Mouse (Mus musculus) thymus, postnatal 4 days (tissue): ENCODE data around the gene Slc35g2.
A peak's percentile ranks its signal among the peaks of the same experiment; 100 is the strongest.

ENCODE experiments used
- DNase-seq: peaks from one replicate; pipeline ENCODE4 v3.0.0; 2021

Slc35g2 gene

DNA sequence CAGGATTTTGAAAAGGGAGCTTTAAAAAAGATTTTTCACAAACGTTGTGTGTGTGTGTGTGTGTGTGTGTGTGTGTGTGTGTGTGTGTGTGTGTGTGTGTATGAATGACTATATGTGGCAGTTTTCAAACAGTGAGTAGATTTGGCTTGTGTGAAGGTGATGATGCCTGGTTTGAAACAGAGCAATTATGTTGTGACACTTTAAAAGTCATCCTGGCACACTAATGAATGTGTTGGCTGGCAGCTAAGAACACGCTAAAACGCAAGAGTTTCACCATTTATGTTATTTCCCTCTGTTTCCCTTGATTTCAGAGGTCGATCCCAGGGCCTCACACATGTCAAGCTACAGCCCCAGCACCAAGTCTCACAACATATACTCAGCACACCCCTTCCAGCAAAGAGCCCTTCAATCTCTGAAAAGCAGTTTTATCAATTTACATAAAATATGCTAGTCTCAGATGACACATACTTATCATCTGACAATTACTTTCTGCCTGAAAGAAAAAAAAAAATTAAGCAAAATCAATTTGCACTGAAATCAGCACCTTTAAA lies 12.8 kb downstream of the Slc35g2 start:
- no peak for DNase-seq

DNA sequence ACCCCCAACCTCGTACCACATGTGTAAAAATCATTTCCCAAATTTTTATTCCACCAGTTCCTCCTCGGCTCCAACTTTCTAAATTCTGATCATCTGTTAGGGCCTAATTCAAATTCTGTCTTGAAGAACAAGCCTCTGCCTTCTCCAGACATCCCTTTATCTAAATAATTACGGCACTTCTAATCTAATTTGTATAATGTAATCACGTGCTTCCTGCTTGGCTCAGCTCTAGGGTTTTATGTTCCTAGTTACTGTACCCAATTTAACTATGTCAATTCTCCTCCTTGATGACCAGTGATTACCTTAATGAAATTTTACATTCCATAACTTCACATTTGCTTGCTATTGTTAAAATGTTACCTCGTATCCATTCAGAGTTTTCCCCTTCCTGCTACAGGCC lies 15.2 kb downstream of the Slc35g2 start:
- DNase-seq = no peak

DNA sequence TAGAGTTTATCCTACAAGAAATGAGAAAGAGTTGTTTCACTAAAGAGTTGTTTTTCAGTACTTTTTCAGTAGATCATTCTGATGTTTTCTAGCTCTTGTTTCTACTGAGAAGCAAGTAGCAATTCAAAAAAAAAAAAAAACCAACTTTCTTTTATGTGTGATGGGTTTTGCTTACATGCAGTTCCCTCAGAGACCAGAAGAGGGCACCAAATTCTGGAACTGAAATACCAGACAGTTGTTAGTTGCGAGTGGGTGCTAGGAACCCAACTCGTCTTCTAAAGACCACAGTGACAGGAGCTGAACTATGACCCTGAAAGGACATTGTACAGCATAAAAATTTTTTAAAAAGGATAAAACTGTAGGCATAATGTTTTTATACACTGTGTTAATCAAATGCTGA lies 22.6 kb downstream of the Slc35g2 start:
- peak; percentile 68 for DNase-seq

DNA sequence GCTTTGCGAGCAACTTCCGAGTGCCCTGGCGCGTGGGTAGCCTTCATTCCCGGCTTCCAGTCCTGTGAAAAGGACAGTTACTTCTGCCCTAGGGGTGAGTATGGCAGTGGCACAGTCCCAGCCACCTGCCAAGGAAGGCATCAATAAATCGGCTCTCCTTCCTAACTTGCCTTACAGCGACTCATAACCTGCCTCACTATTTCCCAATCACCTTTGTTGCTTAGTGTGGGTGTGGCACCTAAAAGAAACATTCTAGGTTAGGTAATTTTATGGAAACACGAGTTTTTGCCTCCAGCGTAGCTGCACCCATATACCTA lies 24.3 kb downstream of the Slc35g2 start:
- no peak for DNase-seq

DNA sequence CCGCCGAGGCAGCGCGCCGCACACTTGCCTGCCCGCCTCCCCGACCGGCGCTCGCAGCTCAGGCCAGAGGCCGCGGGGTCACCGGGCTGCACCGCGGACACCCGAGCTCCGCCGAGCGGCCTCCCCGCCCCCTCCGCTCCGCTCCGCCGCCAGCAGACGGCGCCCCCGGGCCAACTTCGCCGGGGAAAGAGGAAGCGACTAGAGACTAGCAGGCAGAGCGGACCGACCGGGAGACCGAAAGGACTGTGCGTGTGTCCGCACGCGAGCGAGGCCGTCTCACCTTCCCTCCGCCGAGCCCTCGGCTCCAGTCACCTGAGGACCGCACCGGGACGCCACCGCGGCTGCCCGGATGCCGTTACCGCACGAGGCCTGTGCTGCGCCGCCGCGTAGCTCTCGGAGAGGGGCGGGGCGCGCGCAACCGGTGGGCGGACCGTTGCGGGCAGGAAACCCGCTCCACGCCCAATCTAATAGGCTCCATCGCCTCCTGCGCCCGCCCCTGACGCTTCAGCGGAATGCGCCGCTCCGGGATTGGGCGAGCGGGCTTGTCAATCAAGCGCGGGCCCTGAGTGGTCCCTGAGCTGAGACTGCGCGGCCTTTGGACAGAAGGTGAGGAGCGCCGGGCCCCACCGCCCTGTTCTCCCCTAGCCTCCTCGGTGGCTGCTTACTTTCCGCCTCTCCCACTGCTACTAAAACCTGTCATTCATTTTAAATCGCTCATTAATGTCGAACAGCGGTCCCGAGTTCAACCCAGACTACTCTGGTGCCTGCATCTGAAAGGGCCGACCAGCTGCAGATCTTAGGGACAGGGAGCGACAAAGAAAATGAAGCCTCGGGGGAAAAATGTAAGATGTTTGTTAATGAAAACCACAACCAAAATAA lies 24.9 kb downstream of the Slc35g2 start, which contains the start of gene Nck1:
TSS of gene Nck1 (minus strand) at position 420 of the 879 bp plus-strand sequence.
- peak; percentile 100 for DNase-seq

DNA sequence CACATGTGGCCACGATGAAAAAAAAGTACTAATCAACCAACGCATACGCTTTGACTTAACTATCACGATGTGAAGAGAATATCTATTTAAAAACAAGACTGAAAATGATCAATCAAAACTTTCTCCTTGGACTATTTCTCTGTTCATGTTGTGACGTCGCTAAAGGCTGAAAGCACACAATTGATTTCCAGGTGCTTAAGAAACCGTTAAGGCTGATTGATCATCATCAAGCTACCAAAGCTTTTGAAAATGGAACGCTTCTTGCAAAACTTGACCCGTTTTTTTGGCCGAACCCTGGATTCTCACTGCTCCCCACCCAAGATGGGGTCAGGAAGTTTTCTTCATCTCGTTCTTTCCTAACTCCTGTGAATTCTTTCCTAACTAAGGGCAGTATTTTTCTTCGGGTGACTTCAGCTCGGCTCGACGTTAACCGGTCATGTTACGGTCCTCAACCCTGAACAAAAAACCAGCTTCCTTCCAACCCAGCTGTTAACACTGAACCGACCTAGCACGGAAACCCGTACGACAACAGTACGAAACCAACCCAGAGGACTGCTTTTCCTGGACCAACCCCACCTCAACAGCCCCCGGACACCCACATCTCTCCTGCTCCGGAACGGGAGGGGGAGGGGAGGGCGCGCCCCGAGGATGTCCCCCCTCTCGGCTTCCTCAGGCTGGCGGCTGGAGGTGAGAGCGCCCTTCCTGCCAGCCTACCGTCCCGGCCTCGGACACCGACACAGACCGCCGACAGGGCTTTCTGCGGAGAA lies 25.8 kb downstream of the Slc35g2 start:
- peak; percentile 84 for DNase-seq

DNA sequence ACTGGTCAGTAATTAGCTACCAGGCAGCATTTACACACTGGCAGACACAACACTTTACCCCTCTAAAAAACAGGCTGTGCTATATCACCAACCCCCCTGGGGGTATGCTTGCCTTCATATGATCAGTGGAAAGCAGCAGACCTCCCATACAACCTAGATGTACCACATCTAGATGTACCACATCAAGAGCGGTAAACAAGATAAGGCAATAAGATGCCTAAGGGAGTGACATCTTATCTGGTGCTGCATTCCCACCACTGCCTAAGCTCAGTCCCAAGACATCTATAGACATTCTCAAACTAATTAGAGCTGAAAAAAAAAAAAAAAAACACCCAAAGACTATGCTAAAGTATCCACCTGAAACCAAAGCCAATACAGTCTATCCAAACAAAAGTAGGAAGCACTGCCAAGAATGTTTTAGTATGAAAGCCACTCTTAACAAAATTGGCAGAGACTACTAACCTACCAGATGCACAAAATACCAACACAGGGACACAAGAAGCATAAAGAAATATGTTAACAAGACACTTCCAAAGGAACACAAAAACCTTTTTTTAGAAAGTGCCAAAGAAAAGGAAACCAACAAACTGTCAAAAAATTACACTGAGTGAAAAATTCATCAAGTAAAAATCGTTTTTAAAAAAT lies 35.1 kb downstream of the Slc35g2 start:
- DNase-seq = no peak

DNA sequence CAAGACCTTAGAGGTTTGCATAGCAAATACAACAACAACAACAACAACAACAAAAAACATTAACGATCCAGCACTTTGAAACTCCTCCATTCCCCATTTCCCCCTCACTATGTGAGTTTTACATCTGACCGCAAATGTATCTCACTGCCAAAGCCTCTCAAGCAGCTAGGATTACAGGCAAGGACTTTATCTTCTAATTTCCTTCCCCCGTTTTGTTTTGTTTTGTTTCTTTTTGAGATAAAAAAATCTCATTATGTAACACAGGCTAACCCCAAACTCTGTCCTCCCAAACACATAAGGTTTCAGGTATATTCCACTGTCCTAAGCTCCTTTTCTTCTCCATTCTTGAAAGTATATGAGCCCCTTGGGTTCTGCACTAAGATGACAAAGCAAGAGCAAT lies 36.2 kb downstream of the Slc35g2 start:
- DNase-seq = no peak

DNA sequence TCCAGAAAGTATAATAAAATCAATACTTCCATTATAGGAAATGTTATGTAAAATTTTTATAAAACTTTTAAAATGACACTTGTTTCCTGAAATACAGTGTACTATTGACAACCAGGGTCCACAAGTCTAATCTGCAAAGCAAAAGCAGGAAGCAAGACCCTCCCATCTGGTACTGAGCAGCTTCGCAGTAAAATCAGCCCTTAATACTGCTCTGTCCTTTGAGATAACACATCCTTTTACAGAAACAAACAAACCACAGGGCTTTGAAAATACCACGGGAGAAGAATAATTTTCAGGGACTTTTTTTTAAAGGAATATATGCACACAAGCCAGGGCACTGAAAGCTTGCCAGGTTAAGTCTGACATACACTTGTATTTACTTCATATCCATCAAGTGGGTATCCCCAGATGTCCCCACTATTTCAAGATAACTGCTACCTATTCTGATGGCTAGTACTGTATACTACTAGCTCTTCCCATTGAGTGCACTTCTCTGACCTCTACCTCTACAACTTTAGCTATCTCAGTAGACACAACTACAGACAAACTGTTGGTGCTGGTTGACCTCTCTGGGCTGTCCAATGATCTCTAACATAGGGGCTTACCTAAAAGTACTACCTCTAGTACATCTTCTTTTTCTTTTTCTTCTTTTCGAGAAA lies 37.9 kb downstream of the Slc35g2 start:
- no peak for DNase-seq

DNA sequence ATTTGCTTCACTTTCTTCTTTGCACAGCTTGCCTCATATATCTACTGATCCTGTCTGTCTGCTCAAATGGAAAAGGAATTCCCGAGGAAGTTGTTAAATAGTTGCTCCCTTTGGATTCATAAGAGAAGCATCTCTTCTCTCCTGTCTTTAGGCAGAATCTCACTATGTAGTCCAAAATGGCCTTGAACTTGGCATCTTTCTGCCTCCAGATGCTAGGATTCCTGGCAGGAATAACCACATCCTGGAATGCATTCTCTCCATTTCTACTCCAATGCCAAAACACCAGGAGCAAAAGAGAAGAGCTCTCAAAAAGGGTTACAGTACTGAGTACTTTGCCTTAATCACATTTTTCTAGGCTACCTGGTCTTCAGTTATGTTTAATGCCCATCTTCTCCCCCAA lies 39.6 kb downstream of the Slc35g2 start:
- DNase-seq = no peak

DNA sequence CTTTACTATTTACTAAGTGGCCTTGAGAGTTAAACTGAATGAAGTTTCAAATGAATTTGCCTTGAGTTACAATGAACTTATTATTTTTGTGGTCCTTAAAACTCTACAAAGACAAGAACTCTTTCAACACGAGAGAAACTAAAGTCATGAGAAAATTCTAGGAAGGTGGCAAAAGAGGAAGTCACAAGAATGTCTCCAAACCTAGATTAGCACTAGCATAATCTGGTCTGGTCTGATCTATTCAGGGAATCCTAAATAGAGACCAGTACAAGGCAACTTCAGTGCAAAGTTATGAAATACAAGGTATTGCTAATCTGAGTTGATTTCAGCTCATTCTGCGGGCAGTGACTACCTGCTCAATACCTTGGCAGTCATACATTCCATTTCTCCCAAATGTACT lies 45.7 kb downstream of the Slc35g2 start:
- no peak for DNase-seq

DNA sequence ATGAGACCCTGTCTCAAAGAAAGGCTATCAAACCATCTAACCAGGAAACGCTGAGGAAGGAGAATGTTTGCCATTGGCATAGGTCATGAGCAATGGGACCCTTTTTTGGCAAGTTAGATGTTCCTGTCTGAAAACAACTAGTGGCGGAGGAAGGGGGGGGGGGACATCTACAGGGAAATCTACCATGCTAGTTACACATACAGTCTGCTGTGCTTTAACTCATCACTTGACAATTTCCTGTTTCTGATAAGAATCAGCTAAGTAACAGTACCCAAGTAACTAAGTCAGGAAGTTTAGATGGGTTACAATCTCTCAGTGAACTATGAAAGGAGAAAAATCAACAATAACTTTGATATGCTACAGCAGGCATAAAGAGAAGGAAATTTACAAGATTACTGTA lies 48.9 kb downstream of the Slc35g2 start:
- DNase-seq = no peak

DNA sequence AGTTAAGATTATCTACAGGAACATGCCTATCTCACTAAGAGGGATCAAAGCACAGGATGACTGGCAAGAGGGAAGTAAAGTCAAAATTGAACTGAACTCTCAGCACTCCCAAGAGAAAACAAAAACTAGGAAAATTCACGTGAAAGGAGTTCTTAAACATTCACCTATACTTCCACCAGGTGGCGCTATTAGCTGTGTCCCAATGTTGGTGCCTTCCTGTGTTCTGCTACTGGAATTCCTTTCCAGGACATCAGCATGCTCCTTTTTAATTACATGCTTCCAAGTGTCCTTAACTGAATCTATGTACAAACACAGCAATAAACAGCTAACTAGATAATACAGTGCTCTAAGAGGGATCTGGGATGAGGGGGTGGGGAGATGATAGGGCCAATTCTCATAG lies 50.3 kb downstream of the Slc35g2 start:
- DNase-seq = peak; percentile 51

DNA sequence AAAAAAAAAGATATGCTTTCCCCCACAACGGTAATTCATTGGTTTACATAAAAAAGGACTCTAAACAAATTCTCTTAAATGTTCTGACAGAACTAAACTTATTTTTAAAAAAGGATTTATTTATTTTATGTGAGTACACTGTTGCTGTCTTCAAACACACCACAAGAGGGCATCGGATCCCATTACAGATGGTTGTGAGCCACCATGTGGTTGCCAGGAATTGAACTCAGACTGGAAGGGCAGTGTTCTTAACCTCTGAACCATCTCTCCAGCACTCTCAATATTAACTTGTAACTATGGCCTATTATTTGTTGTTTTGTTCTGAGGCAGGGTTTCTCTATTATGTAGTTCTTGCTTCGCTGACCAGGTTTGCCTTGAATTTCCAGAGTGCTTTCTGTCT lies 50.9 kb downstream of the Slc35g2 start:
- no peak for DNase-seq

DNA sequence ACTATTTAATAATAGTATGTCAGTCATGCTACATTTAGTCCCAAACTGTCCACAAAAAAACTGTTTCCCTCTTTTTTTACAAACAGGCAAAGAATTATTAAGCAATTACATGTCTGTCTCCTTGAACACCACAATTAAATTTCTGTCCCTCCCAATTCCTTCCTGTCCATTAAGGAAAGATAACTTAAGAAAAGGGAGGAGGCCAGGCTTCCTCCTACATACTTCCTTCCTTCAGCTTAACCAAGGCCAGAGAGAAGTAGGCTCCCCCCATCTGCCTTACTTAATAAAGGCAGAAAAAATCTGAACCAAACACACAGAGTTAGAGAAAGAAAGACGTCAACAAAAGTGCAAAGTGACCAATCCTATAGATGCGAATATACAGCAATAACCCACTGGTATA lies 63.3 kb downstream of the Slc35g2 start:
- DNase-seq = no peak

DNA sequence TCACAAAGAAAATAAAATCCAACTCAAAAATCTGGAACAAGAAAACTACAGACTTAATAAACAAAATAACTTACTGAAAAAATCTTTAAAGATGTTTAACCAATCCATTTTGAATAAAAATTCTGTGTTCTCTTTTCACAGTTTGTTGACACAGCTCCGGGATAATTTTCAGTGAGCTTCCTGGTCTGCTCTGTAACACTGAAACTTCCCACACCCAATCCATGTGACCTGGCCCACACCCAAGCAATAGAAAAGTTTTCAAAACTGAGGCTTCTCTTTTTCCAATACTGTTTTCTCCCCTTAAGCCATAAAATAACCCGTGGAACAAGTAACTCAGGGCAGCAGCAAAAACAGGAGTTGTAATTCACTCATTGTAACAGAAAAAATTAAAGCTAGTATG lies 64.2 kb downstream of the Slc35g2 start:
- no peak for DNase-seq

DNA sequence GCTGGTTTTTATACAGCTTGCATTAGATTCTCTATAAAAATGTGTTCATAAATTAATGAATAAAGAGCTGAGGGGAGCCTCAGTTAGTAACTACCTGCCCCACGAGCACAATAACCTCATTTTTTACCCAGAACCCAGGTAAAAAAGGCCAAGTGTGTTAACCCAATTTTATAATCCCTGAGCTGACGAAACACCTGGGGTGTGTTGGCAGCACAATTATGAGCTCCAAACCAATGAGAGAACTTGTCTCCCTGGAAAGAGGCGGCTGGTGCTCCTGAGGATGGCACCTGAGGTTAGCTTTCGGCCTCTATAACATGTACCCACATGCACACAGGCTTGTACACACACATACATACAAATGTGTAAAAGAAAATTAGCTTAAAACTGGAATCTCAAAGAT lies 65.4 kb downstream of the Slc35g2 start:
- no peak for DNase-seq
